Mouse (Mus musculus): ENCODE measurements at regions not wholly inside any gene's neighbourhood (a gene's known extent, or its start where the extent isn't known, plus 50 kb on each side); places are given as distances from the start of the nearest gene placed in this dataset.

DNA sequence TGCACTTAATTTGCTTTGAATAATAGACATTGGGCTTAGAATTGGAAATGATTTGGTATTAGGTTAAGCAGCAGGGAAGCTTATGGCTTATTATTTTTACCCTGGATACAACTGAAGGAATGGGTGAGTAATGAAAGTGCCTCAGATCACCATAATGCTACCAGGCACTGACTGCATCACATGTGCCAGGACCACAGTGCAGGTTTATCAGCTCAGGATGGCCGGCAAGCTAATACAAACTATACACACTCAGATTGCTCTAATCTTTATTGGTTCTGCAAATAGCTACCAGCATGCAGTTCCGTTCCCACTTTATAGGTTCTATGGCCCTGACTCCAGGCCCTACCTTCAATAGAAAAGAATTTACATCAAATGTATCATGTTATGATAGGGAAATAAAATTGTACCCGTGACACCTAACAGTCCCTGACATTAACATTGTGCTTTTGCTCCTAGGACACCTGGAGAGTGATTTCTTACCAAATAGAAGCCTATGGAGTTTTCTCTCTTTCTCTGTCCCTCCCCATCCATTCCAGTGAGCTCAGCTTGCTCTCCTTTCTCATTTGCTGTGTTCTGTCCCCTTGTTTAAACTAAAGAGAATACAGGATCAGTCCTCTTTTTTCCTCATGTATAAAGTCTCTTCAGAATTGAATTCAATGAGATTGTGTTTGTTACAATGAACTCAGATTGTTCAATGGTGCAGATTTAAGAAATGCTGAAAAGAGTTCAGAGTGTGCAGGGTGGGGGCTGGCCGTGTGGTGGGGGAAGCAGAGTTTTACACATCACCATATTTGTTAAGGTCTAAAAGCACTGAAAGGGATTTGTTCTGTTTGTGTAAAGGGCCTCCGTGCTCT lies 121.3 kb upstream of the BC052040 start:
- DNase-seq = no peak

DNA sequence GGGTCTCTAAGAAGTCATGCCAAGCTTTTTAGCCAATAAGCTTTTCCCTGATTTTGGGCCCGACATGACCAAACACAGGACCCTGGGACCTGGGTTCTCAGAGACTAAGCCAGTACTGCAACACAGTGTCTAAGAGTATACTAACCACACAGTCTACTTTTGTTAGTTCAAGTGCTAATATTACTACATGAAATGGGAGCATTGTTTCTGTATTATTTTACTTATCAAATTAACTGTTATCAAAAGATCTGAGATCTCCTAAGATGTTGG lies 120.7 kb upstream of the BC052040 start:
- no peak for DNase-seq

DNA sequence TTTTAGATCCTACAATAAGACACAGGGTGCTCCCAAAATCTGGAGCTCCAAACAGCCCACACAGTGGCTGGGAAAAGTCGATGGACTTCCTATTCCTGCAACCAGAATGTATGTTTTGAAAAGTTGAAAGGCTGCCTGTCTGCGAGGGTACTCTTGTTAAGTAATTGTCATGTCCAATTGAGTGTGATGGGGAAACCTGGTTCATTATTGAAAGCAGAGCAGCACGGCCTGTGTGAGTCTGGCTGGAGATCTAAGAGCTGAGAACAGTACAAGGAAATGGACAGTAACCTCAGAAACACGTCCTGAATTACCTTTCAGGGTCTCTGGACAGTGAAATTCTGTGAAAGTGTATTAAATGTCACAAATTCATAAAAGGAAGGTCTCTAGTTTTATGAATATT lies 115.3 kb upstream of the BC052040 start:
- no peak for DNase-seq

DNA sequence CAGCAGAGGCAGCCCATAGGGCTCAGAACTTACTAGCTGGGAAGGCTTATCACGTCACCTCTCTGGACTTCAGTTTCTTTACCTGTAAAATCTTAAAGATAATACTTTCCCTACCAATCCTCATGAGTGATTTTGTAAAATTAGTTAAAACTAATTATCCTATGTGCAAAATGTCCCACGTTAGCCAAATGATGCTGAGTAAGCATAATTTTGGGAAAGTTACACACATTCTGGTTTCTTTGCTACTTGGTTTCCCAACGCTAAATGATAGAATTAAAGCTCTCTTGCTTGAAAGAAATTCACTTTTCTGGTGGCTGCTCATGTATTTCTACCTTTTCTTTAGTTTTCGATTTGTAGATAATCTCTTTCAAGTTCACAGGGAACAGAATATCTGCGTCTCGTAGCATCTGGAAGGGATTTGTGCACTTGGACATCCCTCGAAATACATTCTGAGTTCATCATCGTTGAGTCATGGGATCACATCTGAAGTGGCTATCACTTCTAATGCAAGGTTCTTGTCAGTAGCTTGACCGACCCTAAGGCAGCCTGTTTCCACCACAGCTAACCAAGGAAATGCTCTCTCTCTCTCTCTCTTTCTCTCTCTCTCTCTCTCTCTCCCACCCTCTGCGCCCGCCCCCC lies 114.3 kb upstream of the BC052040 start:
- DNase-seq = no peak

DNA sequence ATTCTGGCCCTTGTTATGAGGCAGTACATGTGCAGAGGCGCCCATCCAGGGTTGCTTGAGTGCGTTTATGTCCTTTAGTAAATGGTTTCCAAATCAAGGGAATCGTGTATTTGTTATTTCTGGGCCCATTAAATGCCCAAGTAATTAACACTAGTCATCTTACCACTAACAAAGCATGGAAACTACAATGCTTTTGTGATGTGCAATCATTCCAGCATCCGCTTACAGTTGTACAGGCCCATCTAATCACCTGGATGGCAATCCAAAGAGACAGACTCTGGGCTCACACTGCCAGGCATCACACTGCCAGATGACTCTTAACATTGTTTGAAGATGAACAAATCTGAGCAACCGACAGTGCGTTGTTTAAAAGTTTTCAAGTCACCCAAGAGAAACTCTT lies 113.6 kb upstream of the BC052040 start:
- no peak for DNase-seq

DNA sequence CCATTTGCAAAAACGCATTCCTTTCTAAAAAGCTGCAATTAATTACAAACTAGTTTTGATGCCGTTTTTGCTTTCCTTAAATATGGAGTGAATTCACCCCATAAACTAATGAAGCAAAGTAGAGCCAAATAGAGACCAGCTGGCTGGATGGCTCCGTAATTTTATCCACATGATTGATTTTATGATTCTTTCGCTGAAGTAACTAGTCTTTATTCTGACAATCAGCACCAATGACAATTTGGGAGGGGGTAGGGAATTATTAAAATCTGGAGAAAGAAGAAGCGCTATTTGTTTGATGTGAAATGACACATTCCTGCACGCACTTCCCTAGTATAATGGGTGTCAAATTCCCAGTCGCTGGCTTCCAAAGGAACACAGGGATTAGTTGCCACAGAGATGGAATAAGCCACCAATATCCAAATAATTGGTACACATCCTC lies 113.0 kb upstream of the BC052040 start:
- DNase-seq = no peak

DNA sequence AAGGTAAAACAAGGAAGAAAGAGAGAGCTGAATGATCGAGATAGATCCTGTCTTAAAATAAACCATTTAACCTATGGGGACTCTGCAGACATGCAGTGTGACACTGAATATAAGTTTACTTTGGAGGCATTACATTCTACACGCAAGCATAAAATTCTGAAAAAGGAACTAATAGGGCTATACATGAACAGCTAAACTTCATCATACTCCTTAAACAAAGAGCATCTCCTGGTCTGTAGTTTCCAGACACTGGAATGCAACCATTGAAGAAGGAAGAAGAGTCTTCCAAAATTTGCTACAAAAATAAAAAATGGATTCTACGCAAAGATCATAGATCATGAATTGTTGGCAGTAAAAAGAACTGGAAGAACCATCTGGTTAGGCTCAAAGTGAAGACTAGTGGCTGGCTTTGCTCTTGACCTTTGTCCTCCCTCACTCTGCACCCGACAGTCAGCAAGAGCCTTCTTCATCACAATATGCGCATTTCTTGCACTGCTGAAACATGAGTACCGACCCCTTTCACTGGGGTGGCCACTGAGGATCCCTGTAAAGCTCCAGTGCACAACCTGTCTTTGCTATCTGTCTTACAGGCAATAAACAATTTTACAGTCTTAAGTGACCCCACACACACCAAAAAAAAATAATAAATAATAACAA lies 112.2 kb upstream of the BC052040 start:
- DNase-seq = peak; percentile 19

DNA sequence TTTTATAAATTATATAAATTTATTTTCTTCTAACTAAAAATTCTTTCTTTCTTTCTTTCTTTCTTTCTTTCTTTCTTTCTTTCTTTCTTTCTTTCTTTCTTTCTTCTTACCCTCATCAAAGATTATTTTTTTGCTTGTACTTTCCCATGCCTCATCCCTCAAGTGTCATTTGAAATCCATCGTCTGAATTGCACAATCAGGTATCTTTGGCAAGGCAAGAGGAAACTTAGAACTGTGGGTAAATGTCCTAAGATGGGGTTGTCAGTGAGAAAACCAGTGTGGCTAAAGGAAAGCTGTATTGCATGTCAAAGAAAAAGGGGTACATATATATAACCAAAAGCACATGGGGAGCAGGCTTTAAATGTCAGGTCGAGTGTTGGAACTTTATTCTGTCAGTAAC lies 109.1 kb upstream of the BC052040 start:
- no peak for DNase-seq

DNA sequence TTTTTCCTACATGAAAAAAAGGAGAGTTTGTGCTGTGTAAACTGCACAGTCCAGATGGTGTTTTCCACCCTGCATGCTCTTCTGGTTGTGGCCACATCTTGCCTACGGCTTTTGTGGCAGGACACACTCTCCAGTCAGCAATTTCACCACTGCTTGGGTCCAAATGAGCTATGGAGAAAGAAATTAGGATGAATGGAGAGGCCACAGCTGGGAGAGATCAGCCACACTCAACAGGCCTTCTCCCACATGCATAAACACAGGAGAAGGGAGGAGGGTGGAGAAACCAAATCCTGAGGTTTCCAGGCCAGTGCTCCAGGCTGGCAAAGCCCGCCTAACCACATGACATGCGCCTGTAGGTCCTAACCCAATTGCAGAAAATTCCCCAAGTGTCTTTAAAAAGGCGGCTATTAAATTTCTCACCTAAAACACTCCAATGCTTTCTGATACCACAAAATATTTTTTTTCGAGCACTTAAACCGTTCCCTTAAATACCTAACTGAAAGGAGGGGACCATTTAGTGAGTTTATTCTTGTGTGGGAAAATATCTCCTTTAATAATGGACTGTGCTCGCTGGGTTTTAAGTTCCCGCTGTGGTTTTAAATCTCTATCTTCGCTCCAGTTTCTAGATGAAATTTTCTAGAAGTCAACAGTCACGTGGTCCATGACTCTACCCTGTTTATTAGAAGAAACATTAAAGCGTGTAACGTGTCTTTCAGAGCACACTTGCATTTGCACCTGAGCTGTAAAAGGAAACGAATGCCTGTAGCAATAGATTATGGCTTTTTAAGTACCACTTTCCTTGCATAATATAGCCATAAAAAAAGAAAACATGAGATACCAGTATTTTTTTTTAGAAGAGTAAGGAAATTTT lies 97.9 kb upstream of the BC052040 start:
- peak; percentile 7 for DNase-seq

DNA sequence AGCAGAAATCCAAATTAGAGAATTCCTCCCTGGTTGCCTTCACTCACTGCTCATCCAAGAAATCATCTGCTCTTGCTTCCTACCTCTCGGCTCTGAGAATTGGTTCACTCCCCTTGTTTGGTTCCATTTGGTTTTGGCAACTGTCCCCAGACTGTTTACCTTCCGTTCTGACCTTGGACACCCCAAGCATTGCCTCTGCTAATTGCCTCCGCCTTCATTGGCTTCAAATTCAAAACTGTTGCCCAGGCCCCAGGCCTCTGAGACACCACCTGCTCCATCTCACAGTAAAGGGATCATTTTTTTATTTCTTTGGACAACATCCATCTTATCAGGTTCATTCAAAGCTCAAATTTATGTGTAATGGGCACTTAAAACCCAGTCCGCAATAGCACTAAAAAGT lies 93.1 kb upstream of the BC052040 start:
- no peak for DNase-seq

DNA sequence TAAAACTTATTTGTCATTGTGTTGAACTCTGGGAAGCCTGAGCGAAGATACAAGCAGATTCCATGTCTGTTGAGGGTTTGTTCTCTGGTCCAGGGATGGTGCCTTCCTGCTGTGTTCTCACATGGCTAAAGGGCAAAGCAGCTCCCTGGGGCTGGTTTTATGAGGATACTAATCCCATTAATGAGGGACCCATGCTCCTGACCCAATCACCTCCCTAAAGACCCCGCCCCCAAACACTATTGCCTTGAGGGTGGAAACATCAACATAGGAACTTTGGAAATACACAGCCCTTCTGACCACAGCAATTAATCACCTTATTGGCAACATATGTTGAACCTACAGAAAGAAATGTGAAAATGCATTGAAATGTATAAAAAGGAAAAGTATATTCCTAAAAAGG lies 88.5 kb upstream of the BC052040 start:
- DNase-seq = no peak

DNA sequence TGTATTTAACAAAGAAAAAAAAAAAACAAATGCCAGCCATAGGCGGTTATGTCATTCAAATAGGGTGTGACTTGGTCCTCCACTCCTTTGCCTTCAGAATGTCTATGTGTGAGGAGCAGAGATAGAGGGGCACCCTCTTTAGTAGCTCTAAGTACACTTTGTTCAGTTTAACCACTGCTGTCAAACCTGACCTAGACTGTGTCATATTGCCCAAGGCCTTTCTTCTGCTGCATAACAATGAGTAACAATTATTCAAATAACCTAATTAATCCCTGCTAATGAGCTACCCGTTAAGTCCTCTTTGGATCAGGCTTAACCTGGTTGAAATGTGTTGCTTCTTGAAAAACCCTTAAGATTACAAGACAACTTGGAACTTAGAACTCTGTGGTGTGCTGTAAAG lies 81.6 kb upstream of the BC052040 start:
- no peak for DNase-seq

DNA sequence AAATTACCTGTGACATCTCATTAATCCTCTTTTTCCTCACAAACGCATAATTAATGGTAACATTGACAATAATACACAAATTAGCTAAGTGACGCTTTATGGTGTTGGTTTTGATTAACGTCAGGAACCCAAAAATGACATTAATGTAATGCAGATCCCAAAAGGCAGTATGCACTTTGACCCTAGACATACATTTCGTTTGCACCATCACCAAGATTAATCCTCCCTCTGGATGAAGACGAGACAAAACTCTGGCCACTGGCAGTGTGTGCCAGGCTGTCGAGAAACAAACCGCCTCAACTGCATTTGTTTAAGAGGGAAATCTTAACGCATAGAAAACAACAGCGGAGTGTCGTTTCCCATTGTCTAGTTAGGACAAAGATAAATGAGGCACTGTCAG lies 72.0 kb upstream of the BC052040 start:
- DNase-seq = no peak

DNA sequence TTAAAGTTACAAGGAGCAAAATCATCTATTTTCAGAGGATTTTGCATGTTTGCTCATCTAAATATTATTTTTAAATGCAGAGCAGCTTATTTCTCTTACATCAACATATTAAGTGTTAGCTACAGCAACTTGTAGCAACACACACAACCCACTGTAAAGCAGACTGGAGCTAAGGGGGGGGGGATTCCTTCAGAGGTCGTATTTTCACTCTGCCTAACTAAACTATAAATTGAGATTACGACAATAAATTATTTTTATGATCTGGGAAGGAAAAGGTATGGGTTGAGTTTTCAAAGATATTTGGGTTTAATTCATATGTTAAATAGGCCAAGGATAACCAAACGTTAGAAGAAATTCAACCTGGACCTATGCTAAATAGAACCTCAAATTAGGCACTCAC lies 70.4 kb upstream of the BC052040 start:
- no peak for DNase-seq

DNA sequence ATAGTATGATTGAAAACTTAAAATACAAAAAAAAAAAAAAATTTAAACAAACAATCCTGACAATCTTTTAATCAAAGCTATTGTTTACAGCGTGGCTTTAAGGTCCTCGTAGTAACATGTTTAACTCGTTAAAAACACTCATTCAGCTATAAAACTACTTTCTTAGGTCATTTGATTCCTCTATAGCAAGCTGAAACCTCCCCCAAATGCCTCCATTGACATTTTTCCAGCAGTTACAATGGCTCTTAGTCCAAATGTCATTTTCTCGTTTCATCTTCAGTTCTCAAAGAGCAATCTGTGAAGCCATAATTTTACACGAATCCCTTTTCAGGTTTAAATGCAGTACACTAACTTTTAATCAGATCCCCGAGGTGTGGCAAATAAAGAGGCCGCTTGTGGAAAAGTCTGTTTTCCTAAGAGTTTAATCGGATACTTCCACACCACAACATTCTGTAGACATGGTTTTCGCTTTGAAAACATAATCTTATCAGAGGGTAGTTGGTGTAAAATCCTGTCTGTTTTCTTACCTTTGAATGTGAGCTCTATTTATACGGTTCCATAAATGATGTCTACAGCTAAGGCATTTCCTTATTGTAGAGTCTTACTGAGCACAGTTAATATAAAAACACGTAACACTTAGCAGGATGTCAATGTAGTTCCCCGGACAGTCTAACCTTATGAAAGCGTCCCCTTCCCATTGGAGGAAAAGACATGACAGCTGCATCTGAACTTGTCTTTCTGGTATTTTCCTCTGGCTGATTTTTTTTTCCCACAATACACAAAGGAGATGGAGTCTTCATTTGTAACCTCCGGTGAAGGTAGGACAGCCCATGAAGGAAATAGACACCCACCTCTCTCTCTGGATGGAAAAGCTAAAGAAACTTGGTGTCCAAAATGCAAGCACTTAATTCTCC lies 69.6 kb upstream of the BC052040 start:
- DNase-seq = peak; percentile 32

DNA sequence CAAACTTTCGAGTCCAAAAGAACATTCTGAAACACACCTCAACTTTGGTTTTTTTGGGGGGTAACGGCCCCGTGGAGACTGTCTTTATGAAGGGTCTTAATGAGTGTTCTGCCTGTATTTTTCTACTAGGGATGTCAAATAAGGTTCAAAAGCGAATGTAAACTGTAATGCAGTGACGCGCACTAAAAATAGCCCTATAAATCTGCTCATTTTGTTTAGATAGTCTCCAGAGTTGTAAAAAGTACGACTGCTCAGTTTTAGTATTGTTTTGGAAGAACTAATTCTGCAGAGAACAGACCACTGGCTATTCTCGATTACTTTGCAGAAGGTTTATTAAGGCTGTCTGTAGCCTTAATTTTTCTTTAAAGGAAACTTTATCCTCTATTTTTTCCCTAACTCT lies 68.6 kb upstream of the BC052040 start:
- no peak for DNase-seq

DNA sequence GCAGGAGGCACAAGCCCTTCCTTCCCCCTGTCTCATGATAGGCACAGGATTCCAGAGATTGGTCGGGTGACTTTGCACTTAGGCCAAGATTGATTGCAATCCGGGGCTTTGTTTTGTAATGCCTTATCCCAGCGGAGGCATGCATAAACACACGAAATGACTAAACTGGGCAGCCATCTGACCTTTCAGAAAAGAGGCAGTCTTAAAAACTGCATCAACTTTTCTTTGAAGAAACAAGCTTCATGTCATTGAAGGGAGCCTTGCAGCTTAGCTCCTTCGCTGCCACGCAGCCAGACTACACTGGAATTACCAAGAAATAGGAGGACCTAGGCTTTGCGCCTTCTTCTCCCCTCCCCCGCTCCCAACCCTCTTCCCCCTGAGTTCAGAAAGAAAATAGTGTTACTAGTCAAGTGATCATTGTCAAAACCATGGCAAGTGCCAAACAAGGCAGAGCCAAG lies 67.7 kb upstream of the BC052040 start:
- peak; percentile 64 for DNase-seq

DNA sequence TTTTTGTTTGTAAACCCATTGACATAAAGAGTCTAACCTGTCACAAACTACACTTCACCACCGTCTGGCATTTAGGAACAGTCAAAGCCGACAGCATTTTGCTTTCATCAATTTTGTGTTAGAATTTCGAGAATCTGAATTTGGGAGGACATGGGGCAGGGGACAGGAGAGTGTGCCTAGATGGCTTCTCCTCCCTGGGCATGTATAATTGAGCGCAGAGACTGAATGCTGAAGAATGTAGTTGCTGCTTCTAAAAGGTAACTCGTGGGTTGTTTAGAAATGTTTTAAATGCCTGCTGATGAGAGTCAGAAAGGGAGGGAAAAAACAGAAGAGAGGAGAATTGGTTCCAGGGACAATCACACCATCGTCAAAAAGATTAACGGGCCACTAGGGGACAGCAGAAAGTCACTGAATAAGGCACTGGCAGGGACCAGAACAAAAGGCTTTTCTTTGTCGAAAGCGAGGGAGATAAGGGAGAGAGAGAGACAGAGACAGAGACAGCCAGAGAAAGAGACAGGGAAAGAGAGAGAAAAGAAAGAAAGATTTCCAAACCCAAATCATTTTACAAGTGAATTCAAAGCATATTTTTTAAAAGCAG lies 66.6 kb upstream of the BC052040 start:
- DNase-seq = peak; percentile 31

DNA sequence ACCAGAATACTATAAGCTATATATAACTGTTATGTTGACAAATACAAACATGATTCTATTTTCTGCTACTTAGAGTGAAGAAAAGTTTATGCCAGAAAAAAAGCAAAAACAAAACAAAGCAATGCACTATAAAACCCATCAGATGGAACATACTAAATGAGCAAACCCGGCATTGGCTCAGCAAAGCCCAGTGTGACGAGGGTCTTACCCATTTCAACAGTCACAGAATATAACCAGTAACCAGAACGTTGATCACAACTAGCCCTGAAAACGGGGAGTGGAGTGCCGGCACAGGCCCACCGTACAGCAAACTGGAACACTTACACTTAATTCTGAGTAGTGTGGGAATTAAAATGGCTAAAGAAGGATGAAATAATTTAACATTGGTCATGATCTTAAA lies 66.0 kb upstream of the BC052040 start:
- DNase-seq = no peak

DNA sequence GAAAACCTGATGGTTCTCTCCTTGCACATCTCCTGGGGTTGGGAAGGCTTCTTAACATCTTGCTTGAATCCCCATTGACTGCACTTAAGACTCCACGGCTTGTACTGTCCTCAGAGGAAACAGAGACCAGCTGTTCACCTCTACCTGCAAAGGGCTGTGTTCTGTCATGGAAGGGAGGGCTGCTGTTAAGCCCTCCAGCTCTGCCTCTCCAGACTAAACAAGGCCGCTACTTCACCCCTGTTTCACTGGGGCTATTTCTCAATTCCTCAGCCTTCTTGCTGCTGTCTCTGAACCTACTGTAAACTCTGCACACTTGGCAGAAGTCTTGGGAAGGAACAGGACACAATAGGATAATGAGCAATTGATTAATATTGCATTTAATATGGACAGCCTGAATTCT lies 64.7 kb upstream of the BC052040 start:
- DNase-seq = no peak

DNA sequence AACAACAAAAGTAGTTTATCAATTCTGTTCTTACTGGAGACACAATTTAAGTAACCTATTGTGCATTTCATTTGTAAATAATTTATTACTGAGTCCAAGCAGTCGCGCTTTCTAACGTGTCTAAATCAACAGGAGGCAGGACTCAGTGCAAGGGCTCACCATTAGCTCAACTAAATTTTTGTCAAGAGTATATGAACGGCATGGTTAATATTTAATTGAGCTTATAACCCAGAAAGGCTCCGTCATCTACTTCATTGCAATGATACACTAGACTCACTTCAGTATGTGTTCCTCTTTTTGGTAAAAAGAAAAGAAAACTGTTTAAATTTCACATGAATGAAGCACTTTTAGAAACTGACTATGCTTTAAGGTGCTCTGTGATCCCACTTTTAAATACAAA lies 61.5 kb upstream of the BC052040 start:
- DNase-seq = no peak

All from kidney, adult 11 months (tissue).